Mouse (Mus musculus): ENCODE measurements around the gene Pak3.

DNA sequence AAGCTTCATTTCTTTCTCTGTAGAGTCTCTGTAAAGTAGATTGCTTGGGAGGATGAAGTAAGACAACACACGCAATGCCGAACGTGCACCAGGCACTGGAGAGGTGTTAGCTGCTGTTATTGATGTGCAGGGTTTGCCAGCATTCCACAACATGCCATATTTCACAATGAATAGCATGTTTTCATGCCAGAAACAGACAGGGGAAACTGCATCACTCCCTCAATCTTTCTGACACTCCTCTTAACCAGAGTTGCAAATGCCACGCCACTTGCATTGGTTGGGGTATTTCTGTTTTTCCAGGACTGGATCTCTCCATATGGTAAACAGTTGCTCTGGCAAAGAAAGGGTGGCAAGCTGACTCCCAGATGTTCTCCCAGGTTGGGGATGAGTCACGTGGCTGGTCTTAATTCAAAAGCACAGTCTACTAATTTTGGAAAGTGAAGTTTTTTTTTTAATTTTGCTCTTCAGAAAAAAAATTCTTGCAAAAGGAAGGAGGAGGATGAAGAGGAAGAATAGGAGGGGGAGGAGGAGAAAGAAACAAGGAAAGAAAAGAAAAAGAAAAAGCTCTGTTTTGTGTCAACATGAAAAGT is 16.5 kb upstream of the Pak3 start:
- TF ChIP-seq CTCF (IDR thresholded peaks at IDR 0.05; ENCODE audit: low read depth) (no peak), EP300 (optimal IDR thresholded peaks at IDR 0.05) (no peak)
